Mouse (Mus musculus): ENCODE measurements around the gene Pop4.
"Not testable (repeated sequence)": the region's sequence is repeated elsewhere in the genome, so short reads cannot be mapped to it uniquely, and the experiment has no call there.

Pop4 gene

DNA sequence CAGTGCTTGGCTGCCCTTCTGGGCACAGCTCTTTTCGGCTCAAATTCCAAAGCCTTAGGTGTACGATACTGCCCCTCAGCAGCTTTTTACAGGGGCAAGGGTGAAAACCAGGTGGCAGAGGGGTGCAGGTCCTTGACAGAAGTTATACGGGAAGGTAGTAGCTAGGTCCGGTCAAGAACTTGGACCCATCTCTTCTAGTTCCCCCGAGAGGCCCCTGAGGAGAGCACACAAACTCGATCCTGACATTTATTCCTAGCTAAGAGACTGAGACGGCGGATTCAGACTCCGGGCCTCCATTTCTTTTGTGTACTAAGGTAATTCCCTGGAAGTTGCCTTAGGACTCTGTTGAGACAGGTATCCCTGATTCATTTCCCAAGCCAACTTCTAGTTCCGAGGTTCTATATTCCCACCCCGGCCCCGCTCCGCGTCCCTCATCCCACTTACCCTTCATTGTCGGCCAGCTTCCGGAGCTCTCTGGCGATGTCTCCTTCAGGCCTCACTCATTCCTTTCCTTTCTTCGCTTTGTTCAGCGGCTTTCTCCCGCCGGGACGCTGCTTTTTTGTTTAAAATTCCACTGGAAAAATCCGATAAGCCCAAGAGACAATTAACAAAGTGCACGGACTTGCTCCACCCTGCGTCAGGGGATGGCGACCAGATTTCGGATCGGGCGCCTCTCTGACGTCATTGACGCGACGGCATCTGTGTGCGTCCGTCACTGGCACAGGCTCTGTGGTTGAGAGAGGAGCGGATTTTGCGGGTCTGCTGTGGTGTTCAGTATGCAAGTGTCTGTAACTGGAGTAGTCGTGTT, at the start of gene Pop4:
Gene Pop4, minus strand, starts transcription at position 721 of the 808 bp plus-strand sequence.
- peak; percentile 92 for DNase-seq (ENCODE audit: low read depth, low spot score)

DNA sequence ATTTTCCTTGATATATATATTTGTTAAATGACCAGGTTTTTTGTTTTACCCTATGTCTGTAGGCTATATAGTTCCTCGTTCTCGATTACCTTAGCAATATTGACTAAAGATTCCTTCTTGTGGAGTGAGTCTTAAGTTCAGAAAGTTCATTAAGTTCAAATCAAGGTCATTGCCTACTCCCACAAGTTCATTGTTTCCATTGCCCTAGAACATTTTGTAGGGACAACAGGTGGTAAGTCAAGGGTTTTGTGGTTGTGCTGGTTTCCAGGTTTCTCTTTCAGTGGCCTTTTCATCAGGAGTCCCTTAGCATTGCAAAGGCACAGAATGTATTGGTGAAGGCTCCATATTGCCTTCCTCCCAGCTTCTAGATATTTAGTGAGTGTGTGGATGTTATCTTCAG, 49.4 kb upstream of the Pop4 start:
- DNase-seq (ENCODE audit: low read depth, low spot score) = no peak

DNA sequence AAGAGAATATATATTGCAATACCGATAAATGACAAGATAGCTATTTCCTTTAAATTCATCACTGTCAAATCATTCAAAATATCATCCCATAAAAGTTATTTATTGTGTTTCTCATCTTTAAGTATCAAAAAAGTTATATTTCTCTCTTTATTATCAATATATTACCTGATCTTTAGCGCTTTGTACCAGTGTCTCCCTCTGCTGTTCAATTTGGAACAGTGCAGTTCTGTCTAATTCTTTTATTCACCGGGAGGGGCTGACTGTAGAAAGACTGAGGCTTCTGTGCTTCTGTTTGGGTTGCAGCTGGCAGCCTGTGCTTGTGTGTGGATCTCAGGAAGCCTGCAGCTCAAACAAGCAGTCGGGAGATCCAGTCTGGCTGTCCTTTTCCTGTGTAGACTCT, 11.0 kb upstream of the Pop4 start:
- DNase-seq (ENCODE audit: low read depth, low spot score) = not testable (repeated sequence)

DNA sequence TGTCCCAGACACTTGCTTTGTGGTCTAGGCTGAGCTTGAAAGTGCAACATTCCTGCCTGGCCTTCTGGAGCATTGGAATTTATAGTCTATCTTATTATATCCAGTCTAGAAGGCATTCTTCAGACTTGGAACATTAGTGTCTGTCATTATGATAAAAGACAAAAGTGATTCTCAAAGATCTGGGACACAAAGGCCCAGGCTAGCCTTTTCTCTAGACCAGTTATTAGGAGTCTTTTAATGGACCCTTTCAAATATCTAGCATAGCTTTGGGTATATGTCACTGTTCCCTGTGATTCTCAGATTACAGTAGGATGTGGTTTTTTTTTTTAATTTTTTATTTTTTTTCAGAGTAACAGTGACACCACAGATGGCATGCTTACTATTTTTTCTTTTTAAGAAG, 1.3 kb upstream of the Pop4 start:
- DNase-seq (ENCODE audit: low read depth, low spot score) = no peak

DNA sequence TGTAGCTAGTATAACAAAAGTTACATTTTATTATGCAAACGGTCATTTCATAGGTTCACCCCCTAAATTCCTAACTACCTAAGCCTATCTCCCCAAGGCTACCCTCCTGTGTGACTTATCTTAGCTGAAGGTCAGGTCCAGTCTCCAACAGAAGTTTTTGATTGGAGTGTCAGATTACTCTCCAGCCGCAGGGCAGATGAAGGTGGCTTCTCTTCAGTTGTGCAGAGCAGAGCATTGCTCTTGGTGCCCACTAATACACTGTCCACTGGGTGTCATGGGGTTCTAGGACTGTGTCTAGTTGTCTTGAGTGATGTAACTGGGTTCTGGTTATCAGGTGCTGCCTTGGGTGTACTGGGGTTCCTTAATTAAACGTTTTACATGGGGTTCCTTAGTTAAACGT, 636 bp upstream of the Pop4 start:
- DNase-seq (ENCODE audit: low read depth, low spot score) = no peak

DNA sequence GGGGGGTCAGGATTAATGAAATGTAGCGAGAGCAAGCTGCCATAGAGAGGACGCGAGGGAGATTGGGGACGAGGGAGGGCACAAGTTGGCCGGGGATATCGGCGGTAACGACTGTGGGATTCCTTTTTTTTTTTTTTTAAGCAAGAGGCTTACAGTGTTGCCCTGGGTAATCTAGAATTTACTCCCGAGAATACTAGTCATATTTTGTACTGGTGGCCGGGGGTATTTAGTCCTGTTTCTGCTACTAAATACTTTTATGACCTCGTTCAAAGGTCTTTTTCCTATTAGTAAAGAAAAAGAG, 238 bp upstream of the Pop4 start:
- DNase-seq (ENCODE audit: low read depth, low spot score) = no peak

DNA sequence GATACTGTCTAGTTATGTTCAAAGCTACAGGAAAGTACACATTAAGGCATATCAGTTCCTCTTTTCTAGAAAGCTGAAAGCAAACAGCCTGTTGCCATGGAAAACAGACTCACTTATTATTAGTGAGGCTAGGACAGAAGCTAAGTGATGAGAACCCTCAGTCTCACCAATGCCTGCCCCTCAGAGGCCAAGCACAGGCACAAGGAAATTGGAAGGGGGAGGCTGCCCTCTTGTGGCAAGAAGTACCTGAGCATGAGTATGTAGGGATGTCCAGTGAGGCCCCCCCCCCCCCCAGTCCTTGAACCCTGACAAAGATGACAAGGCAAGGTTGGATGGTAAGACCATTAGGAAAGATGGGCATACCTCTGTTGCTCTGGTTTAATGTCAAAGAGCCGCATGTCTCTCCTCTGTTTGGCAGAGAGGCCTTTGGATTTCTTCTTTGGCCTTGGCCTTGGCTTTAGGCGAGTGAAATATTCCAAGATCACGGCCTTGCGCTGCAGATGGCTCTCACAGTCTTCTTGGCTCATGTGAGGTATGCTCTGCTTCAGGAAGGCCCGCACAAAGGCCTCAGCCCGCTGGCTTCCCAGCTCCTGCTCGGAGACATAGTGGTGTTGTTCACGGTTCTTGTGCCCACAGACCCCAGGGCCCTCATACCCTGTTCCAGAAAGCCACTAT, 4.1 kb downstream of the Pop4 start:
- DNase-seq (ENCODE audit: low read depth, low spot score) = peak; percentile 39

DNA sequence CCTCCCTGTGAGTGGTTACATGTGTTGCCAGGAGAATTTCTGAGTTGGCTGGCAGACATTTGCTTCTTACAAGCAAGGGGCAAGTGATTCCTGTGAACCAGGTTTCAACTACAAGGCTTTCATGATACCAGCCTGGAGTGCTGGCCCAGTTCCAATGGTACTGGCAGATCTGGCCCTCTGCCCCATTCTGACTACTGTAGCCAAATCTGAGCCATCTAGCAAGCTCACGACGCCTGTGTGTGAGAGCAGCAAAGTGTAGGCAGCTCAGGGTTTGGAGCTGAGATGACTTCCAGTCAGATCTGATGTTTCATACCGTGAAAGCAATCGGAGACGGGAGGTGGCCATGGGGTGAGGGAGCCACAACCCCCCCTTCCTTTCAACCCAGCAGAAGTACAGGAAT, 8.8 kb downstream of the Pop4 start:
- DNase-seq (ENCODE audit: low read depth, low spot score) = no peak

DNA sequence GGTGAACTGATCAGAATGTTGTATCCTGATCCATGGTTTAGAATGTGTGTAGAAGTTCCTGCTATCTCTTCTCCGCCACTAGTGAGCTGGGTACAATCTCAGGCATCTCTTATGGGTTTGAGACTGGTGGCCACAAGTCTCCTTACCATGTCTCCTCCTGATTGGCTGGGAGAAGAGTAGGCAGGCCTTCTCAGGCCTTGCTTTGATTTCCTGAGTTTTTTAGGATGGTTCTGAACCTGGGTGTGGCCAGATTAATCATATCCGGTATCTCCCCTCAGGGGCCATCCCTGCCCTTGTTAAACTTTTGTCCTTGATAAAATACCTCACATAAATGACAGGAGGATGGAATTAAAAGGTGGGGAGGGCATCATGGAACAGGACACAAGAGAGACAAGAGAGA, 11.6 kb downstream of the Pop4 start:
- no peak for DNase-seq (ENCODE audit: low read depth, low spot score)

DNA sequence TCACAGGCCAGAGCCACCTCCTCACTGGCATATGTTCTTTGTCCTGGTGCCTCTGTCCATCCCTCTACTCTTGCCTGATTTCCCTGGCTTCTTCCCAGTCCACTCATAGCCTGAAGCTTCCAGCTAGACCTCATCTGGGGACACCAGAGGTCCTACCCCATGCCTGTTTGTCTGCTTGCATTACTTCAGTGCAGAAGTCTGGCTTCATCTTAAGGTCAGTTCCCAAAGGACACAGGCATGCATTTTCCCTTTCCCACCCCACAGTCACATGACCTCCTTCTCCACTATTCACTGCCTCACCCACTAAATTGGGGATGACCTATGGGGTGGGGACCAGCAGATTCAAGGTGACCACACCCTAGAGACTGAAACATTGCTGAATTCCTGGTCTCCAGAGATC, 17.8 kb downstream of the Pop4 start:
- no peak for DNase-seq (ENCODE audit: low read depth, low spot score)

DNA sequence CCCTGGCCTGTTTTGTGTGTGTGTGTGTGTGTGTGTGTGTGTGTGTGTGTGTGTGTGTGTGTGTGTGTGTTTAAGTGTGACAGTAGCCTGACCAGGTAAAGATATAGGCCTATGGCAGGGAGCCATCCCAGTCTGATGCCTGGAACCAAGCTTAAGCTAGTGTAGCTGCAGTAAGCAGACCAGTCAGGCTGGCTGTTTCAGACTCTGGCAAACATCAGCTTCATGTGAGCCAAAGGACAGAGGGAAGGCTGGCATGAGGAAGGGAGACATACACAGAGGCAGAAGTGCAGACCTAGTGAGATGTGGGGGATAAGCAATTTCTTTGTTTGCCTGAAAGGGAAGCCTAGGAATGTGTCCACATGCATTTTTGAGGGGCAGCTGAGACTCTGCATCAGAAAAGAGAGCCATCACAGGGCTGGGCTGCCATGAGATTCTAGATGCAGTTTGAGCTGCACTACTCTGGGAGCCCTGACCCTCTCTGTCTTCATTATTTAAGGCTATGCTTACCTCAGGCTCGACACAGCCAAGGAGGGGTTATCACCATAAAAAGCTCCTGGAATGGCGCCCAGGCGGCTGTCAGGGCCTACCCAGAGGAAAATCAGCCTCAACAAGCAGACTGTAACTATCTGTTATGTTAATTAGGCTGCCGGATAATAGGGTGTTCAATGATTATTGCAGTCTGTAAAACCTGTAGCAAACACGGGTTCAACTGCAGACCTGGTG, 19.6 kb downstream of the Pop4 start:
- DNase-seq (ENCODE audit: low read depth, low spot score) = no peak

DNA sequence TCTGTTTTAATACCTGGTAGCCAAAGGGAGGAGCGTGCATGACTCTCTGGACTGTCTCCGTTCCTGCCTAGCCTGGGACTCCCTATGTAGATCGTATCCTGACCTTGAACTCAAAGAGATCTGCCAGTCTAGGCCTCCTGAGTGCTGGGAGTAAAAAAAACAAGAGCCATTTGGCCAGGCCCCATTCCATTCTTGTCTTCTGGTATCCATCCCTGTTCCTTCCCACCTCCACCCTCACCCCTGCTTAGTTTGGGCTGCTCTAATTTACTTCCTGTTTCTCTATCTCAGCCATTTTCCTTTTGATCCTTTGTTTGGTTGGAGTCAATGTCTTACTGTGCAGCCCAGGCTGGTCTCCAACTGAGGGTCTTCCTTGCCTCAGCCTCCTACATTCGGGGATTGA, 28.8 kb downstream of the Pop4 start:
- no peak for DNase-seq (ENCODE audit: low read depth, low spot score)

DNA sequence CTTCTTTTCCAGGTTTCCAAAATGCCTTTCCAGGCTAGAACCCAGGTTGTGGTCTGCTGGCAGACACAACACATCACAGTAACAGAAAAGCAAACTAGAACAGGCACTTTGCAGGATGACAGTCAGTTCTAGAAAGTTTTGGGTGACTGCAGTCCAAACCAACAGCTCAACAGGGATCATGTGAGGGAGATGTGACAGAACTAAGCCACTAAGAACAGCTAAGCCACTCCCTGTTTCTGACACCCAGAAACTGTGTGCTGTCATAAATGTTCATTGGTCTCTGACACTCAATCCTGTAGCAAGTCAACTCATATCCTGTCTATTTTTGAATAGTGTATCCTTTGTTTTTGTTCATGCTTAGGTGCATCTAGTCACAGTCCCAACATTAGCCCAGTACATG, 34.1 kb downstream of the Pop4 start:
- no peak for DNase-seq (ENCODE audit: low read depth, low spot score)

DNA sequence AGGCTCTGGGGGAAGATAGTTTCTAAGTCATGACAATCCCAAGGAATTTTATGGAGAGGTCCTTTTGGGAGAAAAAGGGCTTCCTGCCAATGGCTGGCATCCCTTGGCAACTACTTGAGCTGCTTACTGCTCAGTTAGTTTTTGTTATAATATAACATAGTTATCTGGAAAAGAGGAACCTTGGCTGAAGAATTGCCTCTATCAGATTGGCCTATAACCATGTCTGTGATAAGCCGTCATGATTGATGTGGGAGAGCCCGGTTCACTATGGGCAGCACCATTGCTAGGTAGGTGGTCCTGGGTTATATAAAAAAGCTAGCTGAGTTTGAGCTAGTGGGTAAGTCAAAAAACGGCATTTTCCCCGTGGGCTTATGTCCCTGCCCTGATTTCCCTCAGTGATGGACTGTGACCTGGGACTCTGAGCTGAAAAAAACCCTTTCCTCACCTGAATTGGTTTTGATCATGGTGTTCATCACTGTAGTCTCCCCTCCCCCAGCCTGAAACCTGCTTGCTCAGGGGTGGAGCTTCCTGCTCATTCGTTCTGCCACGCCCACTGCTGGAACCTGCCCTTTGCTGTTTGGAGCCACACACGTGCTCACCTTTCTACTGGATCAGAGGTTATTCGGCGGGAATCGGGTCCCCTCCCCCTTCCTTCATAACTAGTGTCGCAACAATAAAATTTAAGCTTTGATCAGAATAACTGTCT, 34.7 kb downstream of the Pop4 start:
- DNase-seq (ENCODE audit: low read depth, low spot score) = no peak

DNA sequence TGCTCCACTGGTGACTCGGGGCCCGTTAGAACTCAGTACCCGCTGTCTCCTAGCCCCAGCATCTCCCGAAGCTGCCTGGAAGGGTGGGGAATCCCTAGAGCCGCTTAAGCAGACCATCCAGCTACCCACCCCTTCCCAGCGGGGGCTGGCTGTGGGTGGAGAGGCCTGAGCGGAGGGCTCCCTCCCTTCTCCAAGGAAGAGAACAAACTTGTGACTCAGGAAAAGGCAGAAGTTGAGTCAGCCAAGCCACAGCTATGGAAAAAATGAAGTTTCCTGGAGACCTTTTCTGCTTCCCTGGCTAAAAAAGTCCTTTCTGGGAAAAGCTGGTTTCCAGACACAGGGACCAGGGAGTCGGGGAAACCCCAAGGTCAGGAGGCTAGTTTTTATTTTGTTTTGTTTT, 40.9 kb downstream of the Pop4 start:
- no peak for DNase-seq (ENCODE audit: low read depth, low spot score)

DNA sequence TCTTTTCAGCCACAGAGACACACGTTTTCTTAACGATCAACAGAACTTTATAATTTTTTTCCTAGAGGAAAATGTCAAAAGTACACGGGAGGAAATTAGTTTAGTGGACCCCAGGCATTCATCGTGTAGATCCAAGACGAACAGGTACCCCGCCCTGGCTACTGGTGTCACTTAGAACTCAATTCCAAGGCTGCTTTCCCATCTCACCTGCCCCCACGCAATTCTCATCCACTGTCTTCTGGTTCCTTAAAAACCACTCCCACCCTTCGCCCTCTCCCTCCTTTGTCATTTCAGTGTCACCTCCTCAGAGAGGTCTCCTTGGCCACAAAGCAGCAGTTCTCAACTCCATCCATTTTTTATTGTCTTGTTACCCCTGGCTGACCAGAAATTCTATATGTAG, 42.9 kb downstream of the Pop4 start:
- DNase-seq (ENCODE audit: low read depth, low spot score) = no peak

DNA sequence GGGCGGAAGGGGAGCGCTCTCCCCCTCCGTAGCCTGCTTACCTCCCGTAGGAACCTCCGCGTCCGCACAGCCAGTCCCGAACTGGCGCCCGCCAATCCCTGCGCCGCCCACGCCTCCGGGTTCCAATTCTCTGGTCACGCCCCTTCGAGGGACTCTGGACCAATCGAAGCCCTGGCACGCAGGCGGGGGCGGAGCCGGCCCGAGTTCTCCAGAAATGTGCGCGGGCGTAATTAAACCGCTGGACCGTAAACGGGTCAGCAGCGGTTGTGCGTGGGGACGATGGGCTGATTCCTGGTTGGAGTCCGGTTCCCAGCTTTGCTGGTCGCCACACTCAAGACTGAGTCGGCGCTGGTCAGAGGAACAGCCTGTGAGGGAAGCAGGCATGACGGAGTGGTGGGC, 43.3 kb downstream of the Pop4 start, which contains the start of gene Plekhf1:
Gene Plekhf1, minus strand, starts transcription at position 117 of the 399 bp plus-strand sequence.
- peak; percentile 73 for DNase-seq (ENCODE audit: low read depth, low spot score)

DNA sequence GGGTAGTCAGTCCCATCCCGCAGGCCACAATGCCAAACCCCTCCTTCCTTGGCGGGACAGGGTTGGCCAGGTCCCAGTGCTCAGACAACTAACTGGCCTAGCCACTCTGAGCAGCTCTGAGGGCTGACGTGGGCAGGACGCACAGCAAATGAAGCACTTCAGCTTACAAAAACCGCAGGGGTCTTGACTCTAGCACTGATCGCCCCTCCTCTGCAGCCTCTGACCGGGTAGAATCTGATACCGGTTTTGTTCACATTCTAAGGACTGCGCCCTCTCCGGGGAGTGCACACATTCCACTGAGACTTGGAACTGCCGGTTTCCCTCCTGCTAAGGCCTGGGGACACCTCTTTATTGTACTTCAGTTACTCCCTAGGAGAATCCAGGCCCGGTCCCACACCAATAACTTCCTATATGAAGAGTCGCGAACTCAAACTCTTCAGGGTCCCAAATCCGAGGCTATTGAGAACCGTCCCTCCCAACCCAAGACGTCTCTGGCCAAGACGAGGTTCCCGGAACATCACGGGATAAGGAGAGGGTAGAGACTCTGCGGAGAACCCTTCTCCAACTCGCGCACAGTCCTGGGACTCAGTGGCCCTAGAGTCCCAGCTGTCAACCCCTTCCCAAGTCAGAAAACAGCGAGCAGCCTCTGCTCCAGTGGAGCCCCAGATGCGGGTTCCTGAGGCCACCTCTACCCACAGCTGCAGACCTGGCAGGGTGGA, 43.9 kb downstream of the Pop4 start:
- DNase-seq (ENCODE audit: low read depth, low spot score) = peak; percentile 24

DNA sequence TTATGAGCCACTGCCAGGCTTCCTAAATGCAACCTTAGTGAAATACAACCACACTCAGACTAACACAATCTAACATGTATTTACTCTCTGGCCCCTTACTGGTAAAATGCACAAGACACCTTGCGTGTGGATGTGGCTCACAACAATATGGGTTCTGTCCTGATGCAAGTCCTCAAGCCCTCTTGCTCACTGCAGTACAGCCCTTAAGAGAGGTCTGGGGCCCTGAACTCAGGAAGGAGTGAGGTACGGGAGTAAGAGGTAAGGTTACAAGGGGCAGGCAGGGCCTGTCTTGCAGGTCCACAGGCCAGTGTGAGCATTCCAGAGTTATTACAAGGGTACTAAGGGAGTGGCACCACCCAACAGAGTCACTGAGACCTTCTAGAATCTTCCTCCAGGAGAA, 45.0 kb downstream of the Pop4 start:
- DNase-seq (ENCODE audit: low read depth, low spot score) = no peak

DNA sequence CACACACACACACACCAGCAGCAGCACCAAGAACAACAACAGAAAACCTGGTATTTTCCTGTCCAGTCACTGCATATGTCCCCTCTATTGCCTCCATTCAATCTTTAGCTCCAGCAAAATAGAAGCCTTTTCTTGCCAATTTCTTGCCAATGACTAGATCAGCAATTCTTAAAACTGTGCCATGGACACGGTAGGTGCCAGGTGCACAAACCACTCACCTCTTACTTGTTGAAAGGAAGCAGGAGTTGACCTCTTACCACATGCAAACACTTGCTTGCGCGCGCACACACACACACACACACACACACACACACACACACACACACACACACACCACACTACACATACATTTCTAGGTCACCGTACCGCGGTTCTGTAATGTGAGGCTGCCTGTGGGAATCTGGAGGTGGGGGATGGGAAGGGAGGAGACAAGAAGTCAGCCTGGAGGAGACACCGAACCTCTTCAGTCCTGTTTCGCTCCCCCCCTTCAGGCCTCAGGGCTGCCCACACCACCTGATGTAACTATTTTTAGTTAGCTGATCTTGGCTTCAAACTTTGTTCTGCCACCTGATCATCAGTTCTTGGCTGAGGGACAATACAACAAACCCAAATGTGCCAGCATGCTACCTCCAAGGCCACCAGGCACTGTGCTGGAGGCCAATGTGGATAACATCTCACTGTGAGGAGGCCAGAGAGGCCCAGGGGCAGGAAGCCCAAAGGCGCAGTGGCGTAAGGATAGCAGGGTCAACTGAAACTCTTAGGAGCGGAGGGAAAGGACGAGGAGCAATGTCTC, 46.5 kb downstream of the Pop4 start:
- no peak for DNase-seq (ENCODE audit: low read depth, low spot score)

DNA sequence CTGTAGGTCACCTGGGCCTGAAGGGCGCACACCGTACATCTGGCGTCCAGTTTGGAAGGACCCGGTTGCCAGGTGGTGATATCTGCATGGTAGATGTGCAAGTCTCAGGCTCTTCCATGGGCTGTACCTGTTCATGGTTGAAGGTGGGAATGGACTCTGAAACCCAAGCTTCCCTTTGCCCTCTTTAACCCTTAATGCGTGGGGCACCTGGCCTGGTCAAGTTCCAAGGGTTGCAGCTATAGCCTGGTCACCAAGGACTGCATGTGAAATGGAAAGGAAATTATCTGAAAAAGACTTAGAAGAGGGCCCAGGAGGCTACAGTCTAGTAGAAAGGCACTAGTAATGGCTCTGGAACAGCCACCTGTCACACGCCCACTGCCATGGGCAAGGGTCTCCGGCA, 50.4 kb downstream of the Pop4 start:
- DNase-seq (ENCODE audit: low read depth, low spot score) = no peak
